Mouse (Mus musculus) limb, embryonic 12.5 days (tissue): ENCODE data around the gene Pear1. TPM values are rescaled to one million over a fixed set of nuclear protein-coding genes. Genes with fewer than 3 reads are reported as not detected.

Experiments
- ATAC-seq: fragments of 200-750 bp; cut with Nextera tagmentation; 2 replicates; pipeline ENCODE4 v1.8.0; 2017; ENCODE audit warnings: low read depth, moderate TSS enrichment; ENCODE audit not compliant: insufficient number of reproducible peaks, insufficient read depth, low FRiP score, low TSS enrichment
- H3K27ac ChIP-seq: fragments of 300-500 bp; sonication (generic); 2 replicates; pipeline ENCODE4 v1.5.1; 2016; ENCODE audit warnings: mild to moderate bottlenecking, moderate library complexity
- H3K27me3 ChIP-seq: fragments of 300-500 bp; sonication (generic); 2 replicates; pipeline ENCODE4 v1.6.1; 2016; ENCODE audit warnings: mild to moderate bottlenecking, moderate library complexity
- H3K36me3 ChIP-seq: fragments of 300-500 bp; sonication (generic); 2 replicates; pipeline ENCODE4 v1.6.1; 2016; ENCODE audit warnings: mild to moderate bottlenecking, moderate library complexity
- H3K4me1 ChIP-seq: fragments of 300-500 bp; sonication (generic); replicated peaks from 2 replicates; pipeline ENCODE4 v1.6.1; 2016
- H3K4me2 ChIP-seq: fragments of 300-500 bp; sonication (generic); 2 replicates; pipeline ENCODE4 v1.6.1; 2016; ENCODE audit warnings: mild to moderate bottlenecking, moderate library complexity
- H3K4me3 ChIP-seq: fragments of 300-500 bp; sonication (generic); replicated peaks from 2 replicates; pipeline ENCODE4 v1.5.1; 2016; ENCODE audit warnings: mild to moderate bottlenecking
- H3K9ac ChIP-seq: fragments of 300-500 bp; sonication (generic); replicated peaks from 2 replicates; pipeline ENCODE4 v1.6.1; 2016; ENCODE audit warnings: mild to moderate bottlenecking, moderate library complexity
- H3K9me3 ChIP-seq: fragments of 300-500 bp; sonication (generic); 2 replicates; pipeline ENCODE4 v1.6.1; 2016; ENCODE audit warnings: mild to moderate bottlenecking, moderate library complexity
- WGBS: fragments of 180-500 bp; shearing (Covaris S2); methylation state at CpG from one replicate; pipeline ENCODE4 v1.1.7; 2016; 5-methylcytosine and 5-hydroxymethylcytosine counted together
- polyA plus RNA-seq: library from polyadenylated mRNA; unstranded; fragments of >200 nt; fragmentation: Nextera tagmentation; extraction: Ambion mirVana; gene quantifications from 2 replicates; pipeline ENCODE4 v1.2.1, GENCODE M21; 2016

Pear1 gene
- polyA plus RNA-seq, 1 experiment from 2014 or later: 12.0 TPM

DNA sequence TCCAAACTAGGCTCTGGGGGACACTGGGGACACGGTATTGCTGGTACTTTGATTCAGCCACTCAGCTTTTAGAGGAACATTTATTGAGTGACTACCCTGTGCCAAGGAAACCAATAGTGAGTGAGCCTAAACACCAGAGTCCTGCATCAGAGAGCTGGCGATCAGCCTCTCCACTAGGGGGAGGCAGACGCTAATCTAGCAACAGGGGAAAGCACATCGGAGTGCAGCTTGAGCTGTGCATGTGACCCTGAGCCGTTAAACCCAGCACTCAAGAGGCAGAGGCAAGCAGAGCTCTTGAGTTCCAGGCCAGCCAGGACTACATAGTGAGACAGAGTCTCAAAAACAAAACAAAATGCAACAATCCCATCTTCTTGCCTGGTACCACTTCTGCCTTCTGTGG is 75.1 kb downstream of the Pear1 start:
- no peak for ATAC-seq

DNA sequence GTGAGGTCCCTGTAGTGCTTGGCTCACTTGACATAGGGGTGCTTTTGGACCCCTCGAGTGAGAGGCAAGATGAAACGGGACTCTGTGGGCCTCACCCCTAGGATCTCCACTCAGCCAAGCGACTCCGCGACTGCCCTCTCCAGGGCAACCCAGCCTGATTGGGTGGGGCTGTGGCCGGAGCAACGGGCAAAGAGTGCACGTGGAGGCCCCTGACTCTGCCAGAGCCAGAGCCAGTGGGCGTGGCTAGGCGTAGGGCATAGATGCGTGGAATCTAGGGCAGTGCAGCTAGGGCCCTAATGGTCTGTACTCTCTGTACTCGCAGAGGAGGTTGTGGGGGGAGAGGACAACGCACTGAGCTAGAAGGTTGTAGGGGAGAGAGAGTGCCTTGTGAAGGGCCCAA is 75.7 kb downstream of the Pear1 start, which contains the start of gene Lrrc71:
Lrrc71 (minus strand) TSS at position 195 of the 400 bp plus-strand sequence.
- H3K36me3 ChIP-seq: peaks cover 31% of the 10 kb centered on the region
- H3K27ac ChIP-seq: no peak within 1 kb of the TSS
- H3K4me2 ChIP-seq: no peak within 1 kb of the TSS
- 49% methylated on average over 13 of the region's 13 CpGs for WGBS
- H3K4me1 ChIP-seq: peaks cover 16% of the 10 kb centered on the region
- H3K27me3 ChIP-seq: no peaks in the 10 kb centered on the region
- no peaks in the 10 kb centered on the region for H3K9me3 ChIP-seq
- no peak for ATAC-seq
- H3K9ac ChIP-seq: no peak within 1 kb of the TSS
- H3K4me3 ChIP-seq: no peak within 1 kb of the TSS

More for the DNA sequence above, 75.1 kb downstream of the Pear1 start:
- H3K4me3 ChIP-seq: no peak overlapping the region
- H3K4me1 ChIP-seq: peaks cover 16% of the 10 kb centered on the region
- no peak overlapping the region for H3K27ac ChIP-seq
- peaks cover 37% of the 10 kb centered on the region for H3K36me3 ChIP-seq
- no peak overlapping the region for H3K9ac ChIP-seq
- H3K27me3 ChIP-seq: 0 out of 2 replicates have a peak, but pooled peaks cover 5% of the 10 kb centered on the region
- 14% methylated on average over 5 of the region's 5 CpGs for WGBS
- H3K9me3 ChIP-seq: no peaks in the 10 kb centered on the region
- no peak overlapping the region for H3K4me2 ChIP-seq

DNA sequence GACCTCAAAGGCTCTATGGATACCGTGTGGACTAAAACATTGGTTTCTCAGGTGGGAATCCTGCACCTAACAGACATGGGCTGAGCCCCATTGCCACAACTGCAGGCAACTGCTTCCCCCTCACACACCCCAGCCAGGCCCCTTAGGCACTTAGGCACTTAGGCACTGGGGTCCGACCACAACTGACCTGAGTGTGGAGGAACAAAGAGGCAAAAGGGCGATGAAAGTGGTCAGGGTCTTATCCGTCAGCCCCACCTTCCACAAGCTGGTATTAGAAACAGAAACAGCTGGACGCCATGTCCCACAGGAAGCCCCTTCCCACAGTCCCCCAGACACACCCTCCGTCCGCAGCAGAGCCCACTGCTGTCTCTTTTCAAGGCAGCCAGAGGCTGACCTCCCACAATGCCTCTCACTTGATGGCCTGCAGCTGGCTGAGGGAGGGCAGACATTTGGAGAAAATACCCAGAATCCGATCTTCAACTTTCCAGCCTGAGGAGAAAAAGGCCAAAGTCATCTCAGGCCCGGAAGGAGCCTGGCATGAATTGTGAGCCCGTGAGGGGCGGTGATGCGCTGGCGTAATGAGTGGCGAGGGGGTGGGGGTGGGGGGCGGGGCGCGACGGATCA is 79.0 kb downstream of the Pear1 start:
- Histone ChIP-seq H3K4me1 (peaks cover 16% of the 10 kb centered on the region), H3K9ac (peak overlapping the region; percentile 45), H3K9me3 (no peaks in the 10 kb centered on the region), H3K27me3 (no peaks in the 10 kb centered on the region), H3K4me2 (peak overlapping the region; percentile 51), H3K36me3 (peaks cover 14% of the 10 kb centered on the region), H3K27ac (0 out of 2 replicates have a peak overlapping the region, but pooled peaks have one; percentile 50), H3K4me3 (peak overlapping the region; percentile 21)
- ATAC-seq: peak; percentile 34; the same call in 1 of the 2 replicates
- WGBS: 28% methylated on average over 18 of the region's 18 CpGs

DNA sequence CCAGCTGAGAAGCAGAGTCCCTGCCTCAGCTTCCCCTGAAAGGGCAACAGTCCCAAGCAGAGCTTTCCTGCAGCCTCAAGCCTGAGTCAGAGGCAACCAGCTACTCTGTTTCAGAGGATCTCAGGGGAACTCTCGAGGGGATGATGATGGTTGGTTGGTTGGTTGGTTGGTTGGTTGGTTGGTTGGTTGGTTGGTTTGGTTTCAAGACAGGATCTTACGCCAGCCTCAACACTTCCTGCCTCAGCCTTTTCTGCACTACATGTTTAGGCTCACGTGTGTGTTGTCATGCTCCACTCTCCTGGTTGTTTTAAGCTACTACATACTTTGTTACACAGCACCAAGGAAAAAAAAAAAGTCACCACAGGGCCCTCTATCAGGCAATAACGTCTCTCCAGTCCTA is 80.2 kb downstream of the Pear1 start:
- H3K4me1 ChIP-seq: peaks cover 16% of the 10 kb centered on the region
- H3K9me3 ChIP-seq: no peaks in the 10 kb centered on the region
- no peak overlapping the region for H3K9ac ChIP-seq
- H3K4me2 ChIP-seq: no peak overlapping the region
- no peak for ATAC-seq
- H3K36me3 ChIP-seq: peaks cover 12% of the 10 kb centered on the region; the same call in 1 of the 2 replicates
- 90% methylated on average over 4 of the region's 4 CpGs for WGBS
- H3K27me3 ChIP-seq: no peaks in the 10 kb centered on the region
- no peak overlapping the region for H3K4me3 ChIP-seq
- no peak overlapping the region for H3K27ac ChIP-seq

DNA sequence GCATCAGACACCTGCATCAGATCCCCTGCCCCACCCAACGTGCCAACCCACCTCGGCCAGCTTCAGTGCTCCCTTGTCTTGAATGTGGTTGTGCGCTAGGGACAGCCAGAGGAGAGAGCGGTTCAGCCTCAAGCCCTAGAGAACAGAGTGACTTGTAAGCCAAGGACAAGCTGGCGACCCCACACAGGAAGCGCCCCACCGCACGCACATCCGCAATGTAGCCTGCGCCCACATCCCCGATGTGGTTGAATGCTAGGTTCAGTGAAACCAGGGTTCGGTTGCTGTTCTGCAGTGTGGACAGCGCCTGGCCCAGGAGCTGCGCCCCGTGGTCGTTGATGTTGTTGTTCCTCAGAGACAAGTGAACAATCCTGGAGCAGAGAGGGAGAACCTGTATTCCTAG is 81.4 kb downstream of the Pear1 start:
- Histone ChIP-seq H3K9ac (no peak overlapping the region), H3K4me1 (peaks cover 16% of the 10 kb centered on the region), H3K27me3 (no peaks in the 10 kb centered on the region), H3K27ac (no peak overlapping the region), H3K9me3 (no peaks in the 10 kb centered on the region), H3K36me3 (peaks cover 24% of the 10 kb centered on the region), H3K4me3 (no peak overlapping the region), H3K4me2 (no peak overlapping the region)
- no peak for ATAC-seq
- WGBS: 88% methylated on average over 16 of the region's 16 CpGs

DNA sequence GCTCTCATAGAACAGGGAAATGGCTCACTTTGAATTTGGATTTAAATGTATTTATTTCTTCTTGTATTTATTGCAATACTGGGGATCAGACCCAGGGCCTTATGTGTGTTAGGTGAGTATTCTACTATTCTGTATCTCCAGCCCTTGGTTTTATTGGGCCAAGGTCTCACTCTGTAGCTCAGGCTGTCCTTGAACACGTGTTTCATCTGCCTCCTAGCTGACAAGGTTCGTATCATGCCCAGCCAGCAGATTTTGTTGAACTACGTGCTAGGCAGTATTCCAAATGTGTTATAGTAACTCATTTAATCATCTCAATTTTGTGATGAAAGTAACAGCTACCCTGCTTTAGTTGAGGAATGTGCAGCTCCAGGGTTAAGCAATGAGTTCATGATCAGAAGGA is 82.1 kb downstream of the Pear1 start:
- 86% methylated on average over 3 of the region's 3 CpGs for WGBS

DNA sequence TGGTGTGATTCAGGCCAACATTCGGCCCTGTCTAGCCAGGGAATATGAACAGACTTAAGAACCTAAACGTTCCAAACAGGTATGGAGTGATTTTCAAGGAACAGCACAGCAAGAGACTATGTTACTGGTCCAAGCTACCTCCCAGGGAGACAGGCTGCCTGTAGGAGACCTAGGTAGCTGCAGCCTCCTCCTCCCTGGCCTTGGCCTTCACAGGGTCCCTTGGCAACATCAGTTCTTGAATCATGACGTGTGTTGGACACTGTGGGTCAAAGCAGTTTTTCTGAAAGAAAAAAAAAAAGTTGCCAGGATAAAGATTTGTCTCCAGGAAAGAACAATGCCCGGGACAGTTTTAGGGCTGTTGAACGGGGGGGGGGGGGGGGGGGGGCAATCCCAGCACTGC is 85.2 kb downstream of the Pear1 start:
- ATAC-seq: no peak
- Histone ChIP-seq H3K27ac (no peak overlapping the region), H3K4me1 (no peaks in the 10 kb centered on the region), H3K4me3 (no peak overlapping the region), H3K4me2 (no peak overlapping the region), H3K36me3 (peaks cover 63% of the 10 kb centered on the region), H3K27me3 (no peaks in the 10 kb centered on the region), H3K9ac (no peak overlapping the region), H3K9me3 (no peaks in the 10 kb centered on the region)
- 79% methylated on average over 5 of the region's 5 CpGs for WGBS

More for the DNA sequence above, 82.1 kb downstream of the Pear1 start:
- Histone ChIP-seq H3K27ac (no peak overlapping the region), H3K9me3 (no peaks in the 10 kb centered on the region), H3K36me3 (peaks cover 32% of the 10 kb centered on the region), H3K4me3 (no peak overlapping the region), H3K9ac (no peak overlapping the region), H3K4me1 (peaks cover 16% of the 10 kb centered on the region), H3K27me3 (no peaks in the 10 kb centered on the region), H3K4me2 (no peak overlapping the region)
- ATAC-seq: no peak

DNA sequence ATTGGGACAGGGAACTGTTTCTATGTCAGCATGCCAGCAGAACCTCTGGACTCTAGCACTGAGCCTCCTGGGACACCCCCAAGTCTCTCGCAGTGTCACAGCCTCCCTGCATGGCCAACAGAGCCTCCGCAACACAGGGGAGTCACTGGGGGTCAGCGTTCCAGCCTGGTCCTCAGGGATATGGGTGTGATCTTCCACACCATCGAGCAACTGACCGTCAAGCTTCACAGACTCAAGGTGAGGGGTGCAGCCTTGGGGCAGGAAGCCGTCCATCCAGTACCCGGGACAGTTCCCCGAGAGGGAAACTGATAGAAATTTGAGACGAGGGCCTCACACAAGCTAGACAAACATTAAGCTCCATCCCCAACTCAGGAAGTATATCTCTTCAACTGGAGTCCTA is 88.8 kb downstream of the Pear1 start:
- Histone ChIP-seq H3K9ac (no peak overlapping the region), H3K9me3 (no peaks in the 10 kb centered on the region), H3K4me2 (no peak overlapping the region), H3K36me3 (peaks cover 95% of the 10 kb centered on the region), H3K4me1 (no peaks in the 10 kb centered on the region), H3K4me3 (no peak overlapping the region), H3K27ac (no peak overlapping the region), H3K27me3 (no peaks in the 10 kb centered on the region)
- WGBS: 76% methylated on average over 9 of the region's 9 CpGs
- no peak for ATAC-seq

DNA sequence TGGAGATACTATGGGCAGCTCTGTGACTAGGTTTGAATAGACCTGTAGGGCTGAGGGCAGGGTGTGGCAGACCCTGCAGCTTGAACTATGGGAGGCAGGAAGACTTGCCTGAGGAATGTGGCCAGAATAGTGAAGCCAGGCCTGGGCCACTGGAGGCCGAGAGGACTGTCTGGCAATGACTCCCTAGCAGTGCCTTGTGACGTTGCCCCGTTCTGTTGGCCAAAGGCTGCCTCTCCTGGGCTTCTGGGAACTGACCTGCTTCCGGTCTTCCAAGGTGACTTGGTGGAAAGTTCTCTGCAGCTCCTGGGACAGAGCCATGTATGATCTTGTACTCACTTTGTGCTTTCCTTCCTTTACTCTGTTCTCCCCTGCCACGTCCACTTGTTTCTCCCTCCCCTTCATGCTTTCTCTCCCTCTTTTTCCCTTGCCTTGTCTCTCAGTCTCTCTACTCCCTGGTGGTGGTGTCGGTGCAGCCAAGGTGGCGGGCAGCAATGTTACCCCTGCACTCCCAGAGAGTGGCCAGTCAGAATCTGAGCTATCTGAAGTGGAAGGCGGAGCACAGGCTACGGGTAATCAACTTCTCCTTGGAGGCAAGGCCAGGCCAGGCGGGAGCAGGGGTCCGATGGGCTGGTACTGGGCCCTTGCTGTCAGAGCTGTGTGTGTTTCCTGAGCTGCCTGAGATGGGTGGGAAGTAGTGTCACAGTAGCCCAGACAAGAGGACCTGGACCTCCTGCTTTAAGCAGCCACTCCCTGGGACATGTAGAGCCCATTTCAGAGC is 89.9 kb downstream of the Pear1 start:
- ATAC-seq: no peak
- peaks cover 100% of the 10 kb centered on the region for H3K36me3 ChIP-seq
- no peaks in the 10 kb centered on the region for H3K4me1 ChIP-seq
- H3K9me3 ChIP-seq: no peaks in the 10 kb centered on the region
- H3K27ac ChIP-seq: no peak overlapping the region
- H3K9ac ChIP-seq: no peak overlapping the region
- no peaks in the 10 kb centered on the region for H3K27me3 ChIP-seq
- no peak overlapping the region for H3K4me2 ChIP-seq
- 85% methylated on average over 11 of the region's 11 CpGs for WGBS
- no peak overlapping the region for H3K4me3 ChIP-seq

DNA sequence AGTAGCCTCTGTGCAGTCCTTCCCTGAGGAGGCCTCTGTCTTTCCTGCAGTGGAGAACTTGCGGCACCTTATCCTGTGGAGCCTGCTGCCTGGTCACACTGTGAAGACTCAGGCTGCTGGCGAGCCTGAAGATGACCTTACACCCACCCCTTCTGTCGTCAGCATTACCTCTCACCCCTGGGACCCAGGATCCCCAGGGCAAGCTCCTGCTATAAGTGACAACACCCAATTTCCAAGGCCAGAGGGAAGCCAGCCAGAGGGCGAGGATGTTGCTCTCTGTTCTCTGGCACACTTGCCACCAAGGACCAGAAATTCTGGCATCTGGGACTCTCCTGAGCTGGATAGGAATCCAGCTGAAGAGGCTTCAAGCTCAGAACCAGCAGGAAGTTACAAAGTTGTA is 91.0 kb downstream of the Pear1 start:
- Histone ChIP-seq H3K36me3 (peaks cover 100% of the 10 kb centered on the region), H3K4me2 (no peak overlapping the region), H3K9me3 (no peaks in the 10 kb centered on the region), H3K9ac (no peak overlapping the region), H3K27ac (no peak overlapping the region), H3K4me3 (no peak overlapping the region), H3K27me3 (no peaks in the 10 kb centered on the region), H3K4me1 (no peaks in the 10 kb centered on the region)
- no peak for ATAC-seq
- 82% methylated on average over 4 of the region's 4 CpGs for WGBS

DNA sequence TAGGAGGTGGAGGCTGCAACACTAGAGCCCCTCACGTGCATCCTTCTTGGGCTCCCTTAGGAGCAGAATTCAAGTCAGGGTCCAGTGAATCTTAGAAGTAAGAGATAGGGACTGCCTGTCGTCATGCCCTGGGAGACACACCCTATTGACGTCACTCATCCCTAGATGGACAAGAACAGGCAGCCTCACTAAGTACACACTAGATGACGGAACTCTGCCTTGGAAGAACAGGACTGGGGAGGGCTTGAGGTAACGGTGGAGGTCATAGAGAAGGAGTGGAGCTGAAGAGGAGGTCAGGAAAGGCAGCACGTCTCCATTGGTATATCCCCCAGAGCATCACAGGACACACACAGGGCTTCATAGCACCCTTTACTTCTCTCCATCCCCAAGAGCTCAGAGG is 95.4 kb downstream of the Pear1 start:
- Histone ChIP-seq H3K4me2 (no peak overlapping the region), H3K4me1 (no peaks in the 10 kb centered on the region), H3K9me3 (no peaks in the 10 kb centered on the region), H3K36me3 (peaks cover 98% of the 10 kb centered on the region), H3K27ac (no peak overlapping the region), H3K27me3 (no peaks in the 10 kb centered on the region), H3K9ac (no peak overlapping the region), H3K4me3 (no peak overlapping the region)
- WGBS: 93% methylated on average over 6 of the region's 6 CpGs
- no peak for ATAC-seq
